Mouse (Mus musculus) embryonic fibroblast, embryonic 13.5 days (primary cell): ENCODE measurements around the gene Gm20388. TPM values are rescaled to one million over a fixed set of nuclear protein-coding genes. Genes with fewer than 3 reads are reported as not detected.

Experiments used
- H3K27ac ChIP-seq: 2 replicates; pipeline ENCODE4 v1.5.1; 2012; ENCODE audit warnings: low read length, control low read depth, inconsistent platforms; ENCODE audit not compliant: insufficient read depth
- H3K4me1 ChIP-seq: 2 replicates; pipeline ENCODE4 v1.6.1; 2011; ENCODE audit warnings: low read length; ENCODE audit not compliant: control insufficient read depth, insufficient read depth
- H3K4me3 ChIP-seq: 2 replicates; pipeline ENCODE4 v1.5.1; 2011; ENCODE audit warnings: mild to moderate bottlenecking, control low read depth, low read length; ENCODE audit not compliant: insufficient read depth
- CTCF ChIP-seq: IDR thresholded peaks from 2 replicates; pipeline ENCODE4 v1.5.1; 2011; ENCODE audit warnings: mild to moderate bottlenecking, control low read depth, low read length, moderate library complexity, borderline replicate concordance; ENCODE audit not compliant: insufficient read depth
- POLR2A ChIP-seq: IDR thresholded peaks from 2 replicates; pipeline ENCODE4 v1.6.1; 2011; ENCODE audit warnings: low read depth, mild to moderate bottlenecking, control low read depth, low read length, moderate library complexity
- polyA plus RNA-seq: library from polyadenylated mRNA; stranded (reverse); fragments of >200 nt; gene quantifications from 2 replicates; pipeline ENCODE4 v1.2.4, GENCODE M21; 2011; ENCODE audit warnings: low read depth; ENCODE audit not compliant: missing spikeins, insufficient read length

The Gm20388 gene
- polyA plus RNA-seq, 1 experiment, result 82.8 TPM

DNA sequence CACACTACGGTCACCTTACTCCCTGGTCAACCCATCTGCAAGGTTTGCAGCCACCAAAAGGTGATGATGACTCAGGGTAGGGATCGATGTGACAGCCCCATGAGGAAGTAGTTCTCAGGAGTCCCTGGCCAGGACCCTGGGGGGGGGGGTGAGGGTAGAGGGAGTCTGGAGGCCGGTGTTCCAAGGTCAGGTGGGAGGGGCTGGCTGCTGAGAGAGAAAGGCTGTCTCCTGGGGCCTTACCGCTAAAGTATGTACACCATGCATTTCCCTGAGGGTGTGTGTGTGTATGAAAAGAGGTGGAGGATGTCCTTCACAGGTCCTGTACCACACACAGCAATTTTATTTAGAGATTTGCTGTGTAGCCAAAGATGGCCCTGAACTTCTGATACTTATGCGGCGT lies 2742.0 kb downstream of the Gm20388 start:
- H3K4me1 ChIP-seq, result no peaks in the 10 kb centered on the region
- H3K27ac ChIP-seq, result no peak overlapping the region

DNA sequence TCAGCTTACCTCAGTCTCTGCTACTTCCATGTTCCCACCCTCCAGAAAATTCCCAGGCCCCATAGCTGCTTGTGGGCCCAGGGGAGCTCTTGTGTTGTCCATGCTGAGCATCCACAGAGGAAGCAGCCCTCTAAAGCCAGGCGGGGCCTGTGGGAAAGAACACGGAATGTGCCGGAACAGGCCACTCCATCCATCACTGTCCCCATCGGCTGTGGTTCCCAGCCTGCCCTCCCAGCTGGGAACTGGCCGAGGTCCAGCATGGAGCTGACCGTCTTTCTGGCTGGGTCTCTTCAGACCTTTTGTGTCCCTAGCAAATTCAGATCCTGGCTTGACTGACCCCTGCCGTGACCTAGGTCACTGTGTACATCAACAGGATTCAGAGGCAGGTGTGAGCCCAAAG lies 2744.1 kb downstream of the Gm20388 start:
- Histone ChIP-seq H3K4me3 (no peak overlapping the region), H3K4me1 (0 out of 2 replicates have a peak, but pooled peaks cover 3% of the 10 kb centered on the region), H3K27ac (no peak overlapping the region)
- no peak for TF ChIP-seq CTCF
- no peak for TF ChIP-seq POLR2A

More for the DNA sequence above, 2742.0 kb downstream of the Gm20388 start:
- TF ChIP-seq POLR2A (no peak), CTCF (no peak)
- H3K4me3 ChIP-seq, result no peak overlapping the region

GRCm38 (mm10) chr8:122656056-122656999 lies 2745.7 kb downstream of the Gm20388 start:
- TF ChIP-seq POLR2A, result no peak
- no peak for TF ChIP-seq CTCF
- Histone ChIP-seq H3K4me1 (peaks cover 9% of the 10 kb centered on the region), H3K27ac (no peak overlapping the region), H3K4me3 (no peak overlapping the region)

DNA sequence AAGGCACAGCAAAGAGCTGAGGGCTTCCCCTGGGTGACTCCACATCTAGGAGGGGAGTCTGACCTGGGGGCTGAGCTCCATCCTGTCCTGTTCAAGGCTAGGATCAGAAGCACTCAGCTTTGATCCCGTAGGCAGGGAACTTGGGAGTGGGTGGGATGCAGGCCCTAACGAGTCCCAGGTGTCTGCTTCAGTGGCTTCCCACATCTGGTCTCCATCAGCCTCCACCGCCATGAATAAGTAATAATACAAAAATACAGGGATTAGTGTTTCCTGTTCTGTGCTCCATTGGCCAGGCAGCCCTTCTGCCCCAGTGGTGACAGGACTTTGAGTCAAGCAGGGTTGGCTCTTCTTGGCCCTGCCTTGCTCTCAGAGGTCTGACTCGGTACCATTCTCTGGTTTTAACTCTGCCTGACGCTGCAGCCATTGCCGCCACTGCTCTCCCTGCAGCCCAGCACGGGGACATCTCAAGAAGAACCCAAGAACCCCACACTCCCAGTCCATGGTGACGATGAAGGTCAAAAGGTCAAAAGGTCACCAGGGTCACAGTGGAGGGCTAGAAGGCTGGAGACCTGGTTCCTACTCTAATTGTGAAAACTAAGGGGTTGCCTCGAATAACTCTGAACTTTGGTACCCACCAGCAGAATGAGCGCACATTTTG lies 2747.6 kb downstream of the Gm20388 start:
- Histone ChIP-seq H3K27ac (no peak overlapping the region), H3K4me3 (no peak overlapping the region), H3K4me1 (peaks cover 14% of the 10 kb centered on the region)
- TF ChIP-seq CTCF, result no peak
- TF ChIP-seq POLR2A, result no peak

DNA sequence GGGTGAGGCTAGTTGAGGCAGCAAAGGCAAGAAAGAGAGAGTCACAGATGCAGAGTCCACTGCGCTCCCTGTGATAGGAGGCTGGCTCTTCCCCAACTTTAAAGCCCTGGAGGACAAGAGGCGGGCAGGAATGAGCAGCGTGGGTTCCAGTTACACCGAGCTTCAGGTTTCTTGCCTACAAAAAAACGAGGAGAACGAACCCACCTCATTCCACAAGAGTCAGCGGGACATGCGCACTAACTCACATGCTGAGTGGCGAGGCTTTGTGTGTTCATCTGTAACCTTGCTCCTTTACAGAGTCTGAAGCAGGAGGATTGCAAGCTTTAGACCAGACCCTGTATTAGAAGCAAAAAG lies 2748.1 kb downstream of the Gm20388 start:
- H3K4me3 ChIP-seq, result no peak overlapping the region
- no peak overlapping the region for H3K27ac ChIP-seq
- TF ChIP-seq CTCF (no peak), POLR2A (no peak)
- H3K4me1 ChIP-seq, result peaks cover 14% of the 10 kb centered on the region

DNA sequence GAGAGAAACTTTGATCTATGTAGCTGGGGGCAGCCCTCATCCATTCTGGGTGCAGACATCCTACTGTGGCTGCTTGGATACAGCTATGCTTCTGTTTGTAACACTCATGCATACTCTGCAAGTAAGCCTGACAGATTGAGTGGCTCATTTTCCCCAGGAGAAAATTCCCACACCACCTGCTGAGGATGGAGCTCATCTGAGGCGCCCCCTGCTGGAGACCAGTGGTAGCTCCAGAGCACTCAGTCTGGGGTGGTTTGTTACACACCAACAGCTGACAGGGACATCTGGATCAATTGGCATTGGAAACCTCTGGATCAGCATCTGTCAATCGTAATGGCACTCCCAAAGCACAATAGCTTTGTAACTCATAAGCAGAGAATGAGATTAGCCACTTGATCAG lies 2749.4 kb downstream of the Gm20388 start:
- H3K4me1 ChIP-seq, result peaks cover 14% of the 10 kb centered on the region
- no peak overlapping the region for H3K4me3 ChIP-seq
- TF ChIP-seq POLR2A (no peak), CTCF (no peak)
- no peak overlapping the region for H3K27ac ChIP-seq

DNA sequence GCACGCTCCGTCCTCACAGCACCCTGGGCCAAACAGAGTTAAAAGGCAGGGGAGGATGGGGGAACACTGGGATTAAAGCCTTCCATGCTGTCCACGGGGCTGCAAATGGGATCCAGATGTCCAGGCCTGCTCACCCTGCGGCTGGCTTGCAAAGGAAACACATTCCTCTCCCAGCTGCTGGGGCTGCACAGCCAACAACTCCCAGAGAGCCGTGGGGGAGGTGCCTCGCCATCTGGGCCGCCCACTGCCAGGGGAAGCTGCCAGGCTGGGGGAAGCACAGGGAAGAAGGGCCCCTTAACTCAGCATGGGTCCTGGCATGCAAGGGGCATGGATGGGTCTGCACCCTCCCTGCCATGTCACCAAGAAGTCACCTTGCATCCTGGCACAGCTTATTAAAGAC lies 2750.5 kb downstream of the Gm20388 start:
- no peak overlapping the region for H3K4me3 ChIP-seq
- peaks cover 14% of the 10 kb centered on the region for H3K4me1 ChIP-seq
- H3K27ac ChIP-seq, result no peak overlapping the region
- TF ChIP-seq CTCF, result no peak

- H3K27ac ChIP-seq, result no peak overlapping the region
Observed at GRCm38 (mm10) chr8:122661894-122662293, 2751.3 kb downstream of the Gm20388 start.

GRCm38 (mm10) chr8:122663106-122663505 lies 2752.5 kb downstream of the Gm20388 start:
- H3K27ac ChIP-seq, result no peak overlapping the region
- peaks cover 11% of the 10 kb centered on the region for H3K4me1 ChIP-seq

More at GRCm38 (mm10) chr8:122661894-122662293, 2751.3 kb downstream of the Gm20388 start:
- no peak overlapping the region for H3K4me3 ChIP-seq
- TF ChIP-seq POLR2A (no peak), CTCF (no peak)
- H3K4me1 ChIP-seq, result peaks cover 14% of the 10 kb centered on the region

DNA sequence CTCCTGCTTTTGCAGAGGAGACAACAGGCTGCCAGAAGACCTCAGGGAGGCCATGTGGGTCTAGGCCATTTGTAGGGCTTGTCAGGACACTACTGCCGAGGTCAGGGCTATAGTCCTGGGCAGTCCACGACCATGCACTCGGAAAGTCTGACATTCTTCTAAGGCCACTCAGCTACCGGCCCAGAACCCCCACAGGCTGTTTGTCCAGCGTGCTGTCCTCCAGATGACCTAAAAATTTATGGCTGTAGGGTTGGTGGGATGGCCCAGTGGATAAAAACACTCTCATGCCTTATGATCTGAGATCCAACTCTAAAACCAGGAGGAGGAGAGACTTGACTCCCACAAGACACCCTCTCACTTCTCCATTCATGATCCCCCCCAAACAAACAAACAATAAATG lies 2753.0 kb downstream of the Gm20388 start:
- peaks cover 11% of the 10 kb centered on the region for H3K4me1 ChIP-seq
- H3K27ac ChIP-seq, result no peak overlapping the region
- TF ChIP-seq CTCF (no peak), POLR2A (no peak)
- no peak overlapping the region for H3K4me3 ChIP-seq

More at GRCm38 (mm10) chr8:122663106-122663505, 2752.5 kb downstream of the Gm20388 start:
- TF ChIP-seq POLR2A (no peak), CTCF (no peak)
- no peak overlapping the region for H3K4me3 ChIP-seq
